Mouse (Mus musculus) heart, postnatal 0 days (tissue): ENCODE data around the gene Anks1.

Experiments used
- CTCF ChIP-seq: IDR thresholded peaks from 2 replicates; pipeline ENCODE4 v1.5.1; 2016; ENCODE audit warnings: antibody characterized with exemption, control low read depth, low read depth
- EP300 ChIP-seq: IDR thresholded peaks from 2 replicates; pipeline ENCODE4 v1.6.1; 2016; ENCODE audit warnings: antibody characterized with exemption, low read depth

DNA sequence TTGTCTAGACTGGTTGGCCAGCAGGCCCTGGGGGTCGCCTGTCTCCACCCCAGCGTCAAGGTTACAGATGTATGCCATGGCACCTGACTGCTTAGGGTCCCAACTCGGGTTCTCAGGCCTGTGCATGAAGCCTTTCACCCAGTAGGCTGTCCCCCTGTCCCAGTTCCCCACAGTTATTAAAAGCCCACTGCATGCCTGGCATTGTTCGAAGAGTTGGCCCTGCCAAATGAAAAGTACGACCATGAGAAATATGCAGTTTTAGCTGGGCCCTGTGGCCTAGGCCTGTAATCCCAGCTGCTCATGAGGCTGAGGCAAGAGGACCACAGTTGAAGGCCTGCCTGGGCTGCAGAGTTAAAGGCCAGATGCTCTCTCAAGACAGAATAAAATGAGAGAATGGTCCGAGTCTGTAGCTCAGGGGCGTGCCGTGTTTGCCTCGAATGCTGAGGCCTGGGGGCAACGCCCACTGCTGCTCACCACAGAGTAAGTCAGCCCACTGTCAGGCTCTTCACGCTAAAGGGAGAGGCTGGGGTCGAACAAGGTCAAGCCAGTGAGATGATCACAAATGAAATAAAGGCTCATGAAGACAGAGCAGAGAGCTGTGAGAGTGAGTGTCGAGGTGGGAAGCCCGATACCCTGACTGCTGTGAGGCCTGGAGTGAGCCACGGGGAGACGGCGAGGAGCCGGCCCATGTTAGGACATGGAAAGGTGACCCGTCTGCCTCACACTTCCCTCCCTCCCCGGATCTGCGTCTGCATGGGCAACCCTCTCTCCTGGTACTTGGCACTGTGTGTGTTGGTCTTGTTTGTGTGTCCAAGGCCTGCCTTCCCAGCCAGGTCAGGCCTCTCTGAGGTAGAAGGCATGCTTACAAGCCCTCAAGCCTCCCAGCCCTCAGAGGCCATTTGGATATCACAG, 110.9 kb downstream of the Anks1 start:
- TF ChIP-seq EP300 (no peak), CTCF (no peak)
